Mouse (Mus musculus): ENCODE measurements around the gene Fbxl15.

GRCm38 (mm10) chr19:46324918-46325317 lies 3.1 kb upstream of the Fbxl15 start:
- no peak for TF ChIP-seq CTCF (conservative IDR thresholded peaks at IDR 0.05; ENCODE audit: low read length)
- no peak for TF ChIP-seq POU5F1 (IDR thresholded peaks at IDR 0.05; ENCODE audit: borderline replicate concordance, low read length)

Measured in E14TG2a.4 (cell line).